Mouse (Mus musculus) ES-Bruce4 (cell line): Measurements from ENCODE around the gene Parp4. TPM values are rescaled to one million over a fixed set of nuclear protein-coding genes. Genes with fewer than 3 reads are reported as not detected.

Experiments used
- H3K27ac ChIP-seq: 2 replicates; pipeline ENCODE4 v1.5.1; 2012; ENCODE audit warnings: low read length, inconsistent platforms; ENCODE audit not compliant: insufficient read depth
- H3K27me3 ChIP-seq: 2 replicates; pipeline ENCODE4 v1.6.1; 2012; ENCODE audit warnings: mild to moderate bottlenecking, low read length, inconsistent platforms; ENCODE audit not compliant: control insufficient read depth, poor library complexity, insufficient read depth, severe bottlenecking
- H3K36me3 ChIP-seq: 2 replicates; pipeline ENCODE4 v1.6.1; 2012; ENCODE audit warnings: inconsistent platforms, mild to moderate bottlenecking, low read length, moderate library complexity; ENCODE audit not compliant: control insufficient read depth, poor library complexity, insufficient read depth, severe bottlenecking
- H3K4me1 ChIP-seq: one replicate; pipeline ENCODE4 v1.8.1; 2011; ENCODE audit warnings: low read length; ENCODE audit not compliant: control insufficient read depth, insufficient read depth
- H3K4me3 ChIP-seq: 2 replicates; pipeline ENCODE4 v1.5.1; 2011; ENCODE audit warnings: low read depth, mild to moderate bottlenecking, low read length
- H3K9ac ChIP-seq: 2 replicates; pipeline ENCODE4 v1.6.1; 2012; ENCODE audit warnings: low read depth, mild to moderate bottlenecking, inconsistent platforms; ENCODE audit not compliant: poor library complexity, severe bottlenecking
- H3K9me3 ChIP-seq: replicated peaks from 2 replicates; pipeline ENCODE4 v1.6.1; 2012; ENCODE audit warnings: mild to moderate bottlenecking, low read length, inconsistent platforms; ENCODE audit not compliant: control insufficient read depth, poor library complexity, insufficient read depth, severe bottlenecking
- CTCF ChIP-seq: IDR thresholded peaks from one replicate; pipeline ENCODE4 v1.8.1; 2011; ENCODE audit warnings: low read depth, low read length
- EP300 ChIP-seq: IDR thresholded peaks from 2 replicates; pipeline ENCODE4 v1.6.1; 2011; ENCODE audit warnings: low read depth, low read length; ENCODE audit not compliant: insufficient read depth
- POLR2A ChIP-seq: IDR thresholded peaks from one replicate; pipeline ENCODE4 v1.8.1; 2011; ENCODE audit warnings: low read length; ENCODE audit not compliant: insufficient read depth
- polyA plus RNA-seq: library from polyadenylated mRNA; stranded (reverse); fragments of >200 nt; gene quantifications from 2 replicates; pipeline ENCODE4 v1.2.4, GENCODE M21; 2011; ENCODE audit warnings: low read depth; ENCODE audit not compliant: missing spikeins, insufficient read depth, insufficient read length

The Parp4 gene
- polyA plus RNA-seq, 1 experiment, result 12.7 TPM

DNA sequence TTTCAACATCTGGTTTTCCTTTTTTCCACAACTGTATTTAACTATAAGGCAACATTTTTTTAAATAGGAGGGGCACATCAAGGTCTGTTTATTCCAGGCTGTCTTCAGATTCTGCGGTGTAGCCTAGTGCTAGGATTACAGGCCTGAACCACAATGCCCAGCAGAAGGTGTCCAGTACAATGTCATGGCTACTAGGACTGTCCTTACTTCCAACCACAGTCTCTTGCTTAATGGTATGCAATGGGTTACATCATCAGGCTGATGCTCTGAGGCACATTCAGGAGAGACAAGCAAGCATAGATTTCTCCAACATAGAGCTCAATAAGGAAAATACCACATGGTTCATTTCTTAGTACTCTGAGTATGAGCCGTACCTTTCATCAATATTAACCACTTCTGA is 20.7 kb upstream of the Parp4 start:
- Histone ChIP-seq H3K27ac (no peak overlapping the region), H3K36me3 (peaks cover 8% of the 10 kb centered on the region), H3K4me1 (no peaks in the 10 kb centered on the region)

GRCm38 (mm10) chr14:56559134-56559533 is 16.3 kb upstream of the Parp4 start:
- Histone ChIP-seq H3K4me3 (no peak overlapping the region), H3K36me3 (peaks cover 6% of the 10 kb centered on the region; the same call in 1 of the 2 replicates), H3K27me3 (no peaks in the 10 kb centered on the region), H3K4me1 (no peaks in the 10 kb centered on the region), H3K27ac (no peak overlapping the region), H3K9ac (no peak overlapping the region), H3K9me3 (no peaks in the 10 kb centered on the region)
- no peak for TF ChIP-seq CTCF
- no peak for TF ChIP-seq POLR2A
- TF ChIP-seq EP300, result no peak

More for the DNA sequence above, 20.7 kb upstream of the Parp4 start:
- Histone ChIP-seq H3K9ac (no peak overlapping the region), H3K4me3 (no peak overlapping the region), H3K27me3 (no peaks in the 10 kb centered on the region), H3K9me3 (peaks cover 5% of the 10 kb centered on the region; the same call in 1 of the 2 replicates)
- TF ChIP-seq CTCF (no peak), POLR2A (no peak), EP300 (no peak)

DNA sequence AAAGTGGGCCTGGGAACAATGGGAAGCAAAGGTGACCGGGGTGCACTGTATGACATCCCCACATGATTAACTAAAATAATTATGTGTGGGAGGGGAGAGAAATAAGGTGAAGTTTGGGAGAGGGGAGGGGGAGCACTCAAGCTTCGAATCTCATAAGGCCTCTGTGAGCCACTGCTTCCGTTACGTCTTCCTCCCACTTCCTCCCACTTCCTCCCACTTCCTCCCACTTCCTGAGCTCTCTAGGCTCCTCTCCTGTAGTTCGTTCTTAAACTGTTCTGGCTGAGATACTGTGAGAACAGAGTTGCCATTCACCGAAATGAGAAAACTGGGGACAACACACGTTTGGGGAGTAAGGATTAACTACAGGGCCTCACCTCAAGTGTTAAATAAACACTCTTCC is 7.9 kb upstream of the Parp4 start:
- Histone ChIP-seq H3K9me3 (no peaks in the 10 kb centered on the region), H3K27me3 (no peaks in the 10 kb centered on the region), H3K36me3 (peaks cover 3% of the 10 kb centered on the region; the same call in 1 of the 2 replicates), H3K9ac (no peak overlapping the region), H3K4me1 (no peaks in the 10 kb centered on the region), H3K4me3 (no peak overlapping the region), H3K27ac (no peak overlapping the region)
- TF ChIP-seq EP300 (no peak), POLR2A (no peak), CTCF (no peak)

DNA sequence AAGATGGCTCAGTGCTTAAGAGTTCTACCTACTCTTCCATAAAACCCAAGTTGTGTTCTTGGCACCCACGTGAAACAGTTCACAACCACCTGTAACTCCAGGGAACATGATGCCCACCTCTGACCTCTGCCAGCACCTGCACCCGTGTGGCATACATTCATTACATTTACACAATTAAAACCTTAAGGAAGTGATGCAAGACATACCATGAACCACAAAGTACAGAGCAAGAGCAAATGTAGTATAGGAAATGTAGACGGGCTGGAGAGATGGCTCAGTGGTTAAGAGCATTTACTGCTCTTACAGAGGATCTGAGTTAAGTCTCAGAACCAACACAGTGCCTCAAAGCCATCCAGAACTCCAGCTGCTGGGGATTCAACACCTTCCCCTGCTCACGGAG is 6.4 kb upstream of the Parp4 start:
- Histone ChIP-seq H3K4me1 (no peaks in the 10 kb centered on the region), H3K27me3 (no peaks in the 10 kb centered on the region), H3K4me3 (no peak overlapping the region), H3K36me3 (no peaks in the 10 kb centered on the region), H3K27ac (no peak overlapping the region), H3K9ac (no peak overlapping the region), H3K9me3 (no peaks in the 10 kb centered on the region)
- TF ChIP-seq POLR2A (no peak), EP300 (no peak), CTCF (no peak)

- TF ChIP-seq CTCF (no peak), EP300 (0 out of 2 replicates have a peak, but pooled peaks have one; percentile 39), POLR2A (peak; percentile 48)
- Histone ChIP-seq H3K9me3 (no peaks in the 10 kb centered on the region), H3K4me3 (peak overlapping the region; percentile 80), H3K4me1 (no peaks in the 10 kb centered on the region), H3K27me3 (no peaks in the 10 kb centered on the region), H3K36me3 (no peaks in the 10 kb centered on the region), H3K9ac (peak overlapping the region; percentile 75), H3K27ac (no peak overlapping the region)
Measured at GRCm38 (mm10) chr14:56571310-56572093, 3.9 kb upstream of the Parp4 start.

- no peak overlapping the region for H3K27ac ChIP-seq
- no peak overlapping the region for H3K4me3 ChIP-seq
Measured at GRCm38 (mm10) chr14:56572546-56572945, 2.9 kb upstream of the Parp4 start.

More at GRCm38 (mm10) chr14:56572546-56572945, 2.9 kb upstream of the Parp4 start:
- H3K9me3 ChIP-seq, result no peaks in the 10 kb centered on the region
- no peaks in the 10 kb centered on the region for H3K27me3 ChIP-seq
- no peaks in the 10 kb centered on the region for H3K36me3 ChIP-seq
- TF ChIP-seq EP300 (no peak), CTCF (no peak), POLR2A (no peak)
- no peak overlapping the region for H3K9ac ChIP-seq
- no peaks in the 10 kb centered on the region for H3K4me1 ChIP-seq
